Mouse (Mus musculus) neural tube, embryonic 13.5 days (tissue): ENCODE measurements at regions not wholly inside any gene's neighbourhood (a gene's known extent, or its start where the extent isn't known, plus 50 kb on each side); places are given as distances from the start of the nearest gene placed in this dataset.

Experiments
- ATAC-seq: fragments of 200-750 bp; cut with Nextera tagmentation; 2 replicates; pipeline ENCODE4 v1.8.0; 2017; ENCODE audit warnings: low read depth, mild to moderate bottlenecking, moderate TSS enrichment, moderate library complexity
- H3K27ac ChIP-seq: fragments of 300-500 bp; sonication (generic); replicated peaks from 2 replicates; pipeline ENCODE4 v1.5.1; 2015; ENCODE audit warnings: moderate library complexity, mild to moderate bottlenecking, inconsistent platforms
- H3K27me3 ChIP-seq: fragments of 300-500 bp; sonication (generic); 2 replicates; pipeline ENCODE4 v1.6.1; 2015; ENCODE audit warnings: mild to moderate bottlenecking, inconsistent platforms
- H3K36me3 ChIP-seq: fragments of 300-500 bp; sonication (generic); 2 replicates; pipeline ENCODE4 v1.6.1; 2015; ENCODE audit warnings: mild to moderate bottlenecking, inconsistent platforms
- H3K4me1 ChIP-seq: fragments of 300-500 bp; sonication (generic); replicated peaks from 2 replicates; pipeline ENCODE4 v1.6.1; 2015; ENCODE audit warnings: inconsistent platforms
- H3K4me2 ChIP-seq: fragments of 300-500 bp; sonication (generic); 2 replicates; pipeline ENCODE4 v1.6.1; 2015; ENCODE audit warnings: inconsistent platforms, mild to moderate bottlenecking, moderate library complexity
- H3K4me3 ChIP-seq: fragments of 300-500 bp; sonication (generic); 2 replicates; pipeline ENCODE4 v1.5.1; 2015; ENCODE audit warnings: mild to moderate bottlenecking, inconsistent platforms
- H3K9ac ChIP-seq: fragments of 300-500 bp; sonication (generic); 2 replicates; pipeline ENCODE4 v1.6.1; 2015; ENCODE audit warnings: moderate library complexity, mild to moderate bottlenecking, inconsistent platforms
- H3K9me3 ChIP-seq: fragments of 300-500 bp; sonication (generic); 2 replicates; pipeline ENCODE4 v1.6.1; 2016; ENCODE audit warnings: inconsistent platforms
- WGBS: fragments of 180-500 bp; shearing (Covaris S2); methylation state at CpG from one replicate; pipeline ENCODE4 v1.1.7; 2015; 5-methylcytosine and 5-hydroxymethylcytosine counted together

GRCm38 (mm10) chr6:84473171-84473570, 120.5 kb downstream of the Cyp26b1 start:
- Histone ChIP-seq H3K27me3 (no peaks in the 10 kb centered on the region), H3K4me2 (no peak overlapping the region), H3K4me3 (no peak overlapping the region), H3K9me3 (no peaks in the 10 kb centered on the region), H3K9ac (no peak overlapping the region), H3K27ac (no peak overlapping the region), H3K4me1 (peaks cover 12% of the 10 kb centered on the region), H3K36me3 (no peaks in the 10 kb centered on the region)
- 72% methylated on average over 3 of the region's 3 CpGs for WGBS
- no peak for ATAC-seq

- Histone ChIP-seq H3K9ac (no peak overlapping the region), H3K4me1 (peaks cover 10% of the 10 kb centered on the region), H3K27ac (no peak overlapping the region), H3K27me3 (no peaks in the 10 kb centered on the region), H3K4me2 (no peak overlapping the region), H3K36me3 (no peaks in the 10 kb centered on the region), H3K4me3 (no peak overlapping the region), H3K9me3 (no peaks in the 10 kb centered on the region)
- ATAC-seq: no peak
- 31% methylated on average over 3 of the region's 3 CpGs for WGBS
These were observed 121.4 kb downstream of the Cyp26b1 start for GRCm38 (mm10) chr6:84472287-84472686.

- ATAC-seq: no peak
- Histone ChIP-seq H3K4me2 (no peak overlapping the region), H3K4me1 (peaks cover 6% of the 10 kb centered on the region; the same call in 1 of the 2 replicates), H3K9me3 (no peaks in the 10 kb centered on the region), H3K27me3 (no peaks in the 10 kb centered on the region), H3K9ac (no peak overlapping the region), H3K4me3 (no peak overlapping the region), H3K36me3 (no peaks in the 10 kb centered on the region), H3K27ac (no peak overlapping the region)
- 91% methylated on average over 3 of the region's 3 CpGs for WGBS
These were observed 126.4 kb downstream of the Cyp26b1 start for GRCm38 (mm10) chr6:84467319-84467718.

- Histone ChIP-seq H3K27ac (no peak overlapping the region), H3K4me1 (peaks cover 6% of the 10 kb centered on the region; the same call in 1 of the 2 replicates), H3K9me3 (no peaks in the 10 kb centered on the region), H3K4me3 (no peak overlapping the region), H3K4me2 (no peak overlapping the region), H3K27me3 (no peaks in the 10 kb centered on the region), H3K36me3 (no peaks in the 10 kb centered on the region), H3K9ac (no peak overlapping the region)
- ATAC-seq: no peak
- 23% methylated on average over 7 of the region's 7 CpGs for WGBS
These were observed 127.5 kb downstream of the Cyp26b1 start for GRCm38 (mm10) chr6:84466223-84466622.

GRCm38 (mm10) chr6:84465596-84465995, 128.1 kb downstream of the Cyp26b1 start:
- Histone ChIP-seq H3K4me1 (peaks cover 6% of the 10 kb centered on the region; the same call in 1 of the 2 replicates), H3K27ac (no peak overlapping the region), H3K4me2 (no peak overlapping the region), H3K4me3 (no peak overlapping the region), H3K27me3 (no peaks in the 10 kb centered on the region), H3K36me3 (no peaks in the 10 kb centered on the region), H3K9me3 (no peaks in the 10 kb centered on the region), H3K9ac (no peak overlapping the region)
- ATAC-seq: no peak
- WGBS: 88% methylated on average over 5 of the region's 5 CpGs

GRCm38 (mm10) chr6:84463592-84464367, 129.9 kb downstream of the Cyp26b1 start:
- ATAC-seq: no peak
- no peak overlapping the region for H3K4me2 ChIP-seq
- no peak overlapping the region for H3K9ac ChIP-seq
- no peaks in the 10 kb centered on the region for H3K27me3 ChIP-seq
- no peak overlapping the region for H3K4me3 ChIP-seq
- no peak overlapping the region for H3K27ac ChIP-seq
- no peaks in the 10 kb centered on the region for H3K36me3 ChIP-seq
- no peaks in the 10 kb centered on the region for H3K9me3 ChIP-seq
- H3K4me1 ChIP-seq: peaks cover 6% of the 10 kb centered on the region; the same call in 1 of the 2 replicates
- WGBS: 89% methylated on average over 7 of the region's 7 CpGs

- WGBS: 89% methylated on average over 3 of the region's 3 CpGs
- ATAC-seq: no peak
These were observed 136.9 kb downstream of the Cyp26b1 start for GRCm38 (mm10) chr6:84456803-84457202.

GRCm38 (mm10) chr6:84445093-84445492, 148.6 kb downstream of the Cyp26b1 start:
- Histone ChIP-seq H3K4me2 (no peak overlapping the region), H3K36me3 (no peaks in the 10 kb centered on the region), H3K27ac (no peak overlapping the region), H3K9ac (no peak overlapping the region), H3K4me1 (0 out of 2 replicates have a peak, but pooled peaks cover 6% of the 10 kb centered on the region), H3K4me3 (no peak overlapping the region), H3K9me3 (no peaks in the 10 kb centered on the region), H3K27me3 (no peaks in the 10 kb centered on the region)
- ATAC-seq: no peak
- 73% methylated on average over 4 of the region's 4 CpGs for WGBS

More at GRCm38 (mm10) chr6:84456803-84457202, 136.9 kb downstream of the Cyp26b1 start:
- Histone ChIP-seq H3K9ac (no peak overlapping the region), H3K27me3 (no peaks in the 10 kb centered on the region), H3K36me3 (no peaks in the 10 kb centered on the region), H3K4me3 (no peak overlapping the region), H3K4me1 (no peaks in the 10 kb centered on the region), H3K9me3 (no peaks in the 10 kb centered on the region), H3K27ac (no peak overlapping the region), H3K4me2 (no peak overlapping the region)

- Histone ChIP-seq H3K4me1 (0 out of 2 replicates have a peak, but pooled peaks cover 6% of the 10 kb centered on the region), H3K9me3 (no peaks in the 10 kb centered on the region), H3K4me3 (no peak overlapping the region), H3K27ac (no peak overlapping the region), H3K9ac (no peak overlapping the region), H3K27me3 (no peaks in the 10 kb centered on the region), H3K36me3 (no peaks in the 10 kb centered on the region), H3K4me2 (no peak overlapping the region)
- ATAC-seq: no peak
- WGBS: 83% methylated on average over 1 of the region's 1 CpGs
These were observed 151.0 kb downstream of the Cyp26b1 start for GRCm38 (mm10) chr6:84442667-84443066.

- ATAC-seq: no peak
These were observed 151.8 kb downstream of the Cyp26b1 start for GRCm38 (mm10) chr6:84441721-84442480.

GRCm38 (mm10) chr6:84436716-84437115, 157.0 kb downstream of the Cyp26b1 start:
- Histone ChIP-seq H3K4me1 (peaks cover 11% of the 10 kb centered on the region), H3K4me2 (no peak overlapping the region), H3K27ac (no peak overlapping the region), H3K9ac (no peak overlapping the region), H3K9me3 (no peaks in the 10 kb centered on the region), H3K27me3 (no peaks in the 10 kb centered on the region), H3K36me3 (no peaks in the 10 kb centered on the region), H3K4me3 (no peak overlapping the region)
- ATAC-seq: no peak
- WGBS: 81% methylated on average over 1 of the region's 1 CpGs

More at GRCm38 (mm10) chr6:84441721-84442480, 151.8 kb downstream of the Cyp26b1 start:
- H3K4me2 ChIP-seq: no peak overlapping the region
- 81% methylated on average over 5 of the region's 5 CpGs for WGBS
- no peaks in the 10 kb centered on the region for H3K27me3 ChIP-seq
- no peak overlapping the region for H3K9ac ChIP-seq
- H3K4me3 ChIP-seq: no peak overlapping the region
- no peaks in the 10 kb centered on the region for H3K36me3 ChIP-seq
- H3K4me1 ChIP-seq: 0 out of 2 replicates have a peak, but pooled peaks cover 6% of the 10 kb centered on the region
- no peak overlapping the region for H3K27ac ChIP-seq
- H3K9me3 ChIP-seq: no peaks in the 10 kb centered on the region

GRCm38 (mm10) chr6:84434532-84434931, 159.2 kb downstream of the Cyp26b1 start:
- Histone ChIP-seq H3K9ac (no peak overlapping the region), H3K4me2 (no peak overlapping the region), H3K36me3 (no peaks in the 10 kb centered on the region), H3K9me3 (no peaks in the 10 kb centered on the region), H3K27ac (no peak overlapping the region), H3K4me3 (no peak overlapping the region), H3K4me1 (peaks cover 23% of the 10 kb centered on the region), H3K27me3 (peaks cover 4% of the 10 kb centered on the region; the same call in 1 of the 2 replicates)
- 88% methylated on average over 6 of the region's 6 CpGs for WGBS
- ATAC-seq: no peak
